Mouse (Mus musculus): Measurements from ENCODE around the gene Vps52.
A peak's percentile ranks its signal among the peaks of the same experiment; 100 is the strongest.

The Vps52 gene

GRCm38 (mm10) chr17:33920282-33921097 lies 35.1 kb upstream of the Vps52 start:
- DNase-seq (ENCODE audit: low read depth): peak; percentile 64

GRCm38 (mm10) chr17:33921361-33921760 lies 34.3 kb upstream of the Vps52 start:
- no peak for DNase-seq (ENCODE audit: low read depth)

GRCm38 (mm10) chr17:33924577-33925283 lies 30.9 kb upstream of the Vps52 start:
- no peak for DNase-seq (ENCODE audit: low read depth)

- no peak for DNase-seq (ENCODE audit: low read depth)
These were observed 30.1 kb upstream of the Vps52 start for GRCm38 (mm10) chr17:33925406-33926116.

GRCm38 (mm10) chr17:33926207-33926932 lies 29.2 kb upstream of the Vps52 start:
- DNase-seq (ENCODE audit: low read depth): no peak

GRCm38 (mm10) chr17:33928251-33928947 lies 27.2 kb upstream of the Vps52 start:
- no peak for DNase-seq (ENCODE audit: low read depth)

GRCm38 (mm10) chr17:33929371-33930279 lies 26.0 kb upstream of the Vps52 start, which contains the start of gene Rgl2:
Gene Rgl2 (plus strand): TSS chr17:33929543.
- no peak for DNase-seq (ENCODE audit: low read depth)

- no peak for DNase-seq (ENCODE audit: low read depth)
These were observed 25.1 kb upstream of the Vps52 start for GRCm38 (mm10) chr17:33930280-33931158.

- DNase-seq (ENCODE audit: low read depth): no peak
These were observed 24.3 kb upstream of the Vps52 start for GRCm38 (mm10) chr17:33931159-33931866.

- no peak for DNase-seq (ENCODE audit: low read depth)
These were observed 23.7 kb upstream of the Vps52 start for GRCm38 (mm10) chr17:33931947-33932346.

- no peak for DNase-seq (ENCODE audit: low read depth)
These were observed 23.2 kb upstream of the Vps52 start for GRCm38 (mm10) chr17:33932448-33932847.

GRCm38 (mm10) chr17:33932970-33933369 lies 22.6 kb upstream of the Vps52 start:
- DNase-seq (ENCODE audit: low read depth): no peak

- DNase-seq (ENCODE audit: low read depth): no peak
These were observed 20.1 kb upstream of the Vps52 start for GRCm38 (mm10) chr17:33935422-33936055.

GRCm38 (mm10) chr17:33936993-33937392 lies 18.6 kb upstream of the Vps52 start:
- DNase-seq (ENCODE audit: low read depth): no peak

GRCm38 (mm10) chr17:33938783-33939182 lies 16.8 kb upstream of the Vps52 start:
- DNase-seq (ENCODE audit: low read depth): no peak

GRCm38 (mm10) chr17:33940206-33940805 lies 15.3 kb upstream of the Vps52 start, which contains the start of the genes Pfdn6 and Wdr46:
Gene Pfdn6 (minus strand): TSS chr17:33940343.
Gene Wdr46 (plus strand): TSS chr17:33940660.
- DNase-seq (ENCODE audit: low read depth): peak; percentile 82

- DNase-seq (ENCODE audit: low read depth): no peak
These were observed 14.6 kb upstream of the Vps52 start for GRCm38 (mm10) chr17:33940981-33941380.

Data from fibroblast of lung, adult 2 months (primary cell).